Mouse (Mus musculus) lung, postnatal 0 days (tissue): ENCODE results near the gene Nrxn1.

Experiments used
- CTCF ChIP-seq: IDR thresholded peaks from 2 replicates; pipeline ENCODE4 v1.5.1; 2016; ENCODE audit warnings: antibody characterized with exemption, mild to moderate bottlenecking
- EP300 ChIP-seq: IDR thresholded peaks from 2 replicates; pipeline ENCODE4 v1.6.1; 2016; ENCODE audit warnings: antibody characterized with exemption, mild to moderate bottlenecking, control low read depth

GRCm38 (mm10) chr17:90638970-90639524 lies 453.8 kb downstream of the Nrxn1 start:
- TF ChIP-seq EP300: no peak
- TF ChIP-seq CTCF: no peak
